Mouse (Mus musculus) c-Kit-positive CD71-positive TER-119-negative erythroid progenitor cells, embryonic 14.5 days (primary cell): ENCODE data around the gene Tsc1.

ENCODE experiments used
- DNase-seq: peaks from one replicate; pipeline ENCODE4 v3.0.0-alpha.2; 2013; ENCODE audit warnings: low read depth

The Tsc1 gene

DNA sequence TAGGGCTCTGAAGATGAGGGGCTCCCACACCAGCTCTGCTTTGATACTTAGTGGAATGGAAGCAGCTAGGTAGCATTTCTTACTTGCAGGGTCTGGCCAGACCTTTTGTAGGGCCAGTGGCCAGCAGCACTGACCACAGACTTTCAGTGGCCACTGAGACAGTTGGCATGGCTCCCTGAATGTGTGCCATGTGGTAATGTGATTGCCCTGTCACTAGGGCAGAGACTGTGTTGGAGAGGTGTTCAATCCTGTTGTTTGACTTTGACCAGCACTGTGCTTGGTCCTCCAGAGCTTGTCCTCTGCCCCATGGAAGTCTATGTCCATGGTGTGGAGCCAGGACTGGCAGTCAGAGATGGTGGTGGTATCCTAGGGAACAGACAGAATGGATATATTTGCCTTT, 9.5 kb downstream of the Tsc1 start:
- no peak for DNase-seq

DNA sequence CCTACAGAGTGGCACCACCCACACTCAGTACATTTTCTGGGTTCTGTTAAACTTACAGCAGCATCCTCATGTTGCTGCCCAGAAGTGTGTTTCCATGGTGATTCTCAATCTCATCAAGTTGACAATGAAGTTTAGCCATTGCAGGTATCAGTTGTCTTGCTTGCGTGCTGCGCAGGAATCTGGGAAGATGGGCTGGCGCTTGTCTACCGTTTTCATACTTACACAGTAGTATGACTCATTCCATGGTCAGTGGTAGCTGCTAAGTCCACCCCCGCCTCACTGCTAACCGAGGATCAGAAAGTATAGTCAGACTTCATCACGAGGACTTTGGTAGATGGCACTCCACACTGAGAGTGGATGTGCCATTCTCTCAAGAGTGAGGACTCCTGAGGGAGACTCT, 12.3 kb downstream of the Tsc1 start:
- DNase-seq: no peak

DNA sequence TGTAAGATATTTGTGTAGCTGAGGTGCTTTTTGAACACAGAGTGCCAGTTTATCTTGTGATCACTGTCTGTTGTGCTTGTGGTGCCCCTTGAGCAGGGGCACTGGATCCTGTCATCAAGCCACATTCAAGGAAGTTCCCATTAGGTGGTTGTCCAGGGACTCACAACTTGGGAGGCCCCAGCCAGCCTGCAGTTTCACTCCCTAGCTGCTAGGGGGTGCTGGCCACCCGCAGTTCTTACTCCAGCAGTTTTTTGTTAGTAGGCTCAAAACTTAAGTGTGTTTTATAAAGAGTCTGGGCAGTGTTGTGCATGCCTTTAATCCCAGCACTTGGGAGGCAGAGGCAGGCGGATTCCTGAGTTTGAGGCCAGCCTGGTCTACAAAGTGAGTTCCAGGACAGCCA, 13.3 kb downstream of the Tsc1 start:
- DNase-seq: no peak

DNA sequence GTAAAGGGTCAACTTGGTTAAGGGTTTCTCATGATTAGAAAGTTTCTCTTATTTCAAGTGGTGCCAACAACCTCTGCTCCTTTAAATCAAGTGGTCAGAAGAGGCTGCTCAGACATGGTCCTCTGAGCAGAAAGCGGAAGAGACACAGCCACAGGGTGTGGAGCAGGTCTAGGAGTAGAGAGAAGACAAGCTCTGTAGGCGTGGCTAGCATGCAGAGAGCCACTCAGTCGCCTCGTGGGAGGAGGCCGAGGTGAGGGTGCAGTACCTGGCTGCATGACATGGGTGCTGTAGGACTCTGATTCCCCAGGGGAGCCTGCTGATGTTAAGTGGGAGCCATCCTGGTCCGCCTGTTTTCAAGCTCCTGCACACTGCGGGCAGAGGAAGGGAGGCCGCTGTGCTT, 15.2 kb downstream of the Tsc1 start:
- no peak for DNase-seq

DNA sequence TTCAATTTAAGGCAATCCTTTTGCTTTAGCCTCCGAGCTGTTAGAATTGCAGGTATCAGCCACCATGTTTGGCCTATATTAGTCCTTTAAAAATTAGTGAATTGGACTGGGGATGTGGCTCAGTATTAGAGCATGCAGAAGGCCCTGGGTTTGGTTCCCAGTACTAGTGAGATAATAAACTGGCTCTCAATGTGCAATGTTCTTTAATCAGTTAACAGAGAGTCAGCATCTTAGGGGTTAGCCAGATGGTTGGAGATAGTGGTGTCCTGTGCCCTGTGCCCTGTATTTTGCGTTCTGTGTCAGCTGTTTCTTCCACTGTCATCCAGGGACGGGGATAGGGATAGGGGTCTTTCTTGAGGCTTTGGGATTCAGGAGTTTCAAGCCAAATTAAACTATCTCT, 21.9 kb downstream of the Tsc1 start:
- no peak for DNase-seq

DNA sequence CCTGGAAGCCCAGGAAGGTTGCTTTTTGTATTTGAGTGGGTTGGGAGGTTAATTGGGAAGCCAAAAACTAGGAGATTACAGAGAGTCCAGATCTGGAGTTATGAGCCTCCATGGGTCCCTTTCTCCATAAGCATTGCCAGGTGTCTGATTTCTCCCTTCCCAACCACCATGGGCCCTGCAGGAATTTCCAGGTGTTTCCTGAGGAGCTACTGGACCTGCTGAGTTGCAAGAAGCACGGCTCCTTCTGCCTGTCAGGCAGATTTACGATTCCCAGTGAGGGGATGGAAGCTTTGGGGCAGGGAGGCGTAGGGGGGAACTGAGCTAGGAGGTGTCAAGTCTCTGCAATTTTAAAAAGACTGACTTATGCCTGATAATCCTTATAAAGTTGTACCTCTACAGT, 24.8 kb downstream of the Tsc1 start:
- DNase-seq: no peak

DNA sequence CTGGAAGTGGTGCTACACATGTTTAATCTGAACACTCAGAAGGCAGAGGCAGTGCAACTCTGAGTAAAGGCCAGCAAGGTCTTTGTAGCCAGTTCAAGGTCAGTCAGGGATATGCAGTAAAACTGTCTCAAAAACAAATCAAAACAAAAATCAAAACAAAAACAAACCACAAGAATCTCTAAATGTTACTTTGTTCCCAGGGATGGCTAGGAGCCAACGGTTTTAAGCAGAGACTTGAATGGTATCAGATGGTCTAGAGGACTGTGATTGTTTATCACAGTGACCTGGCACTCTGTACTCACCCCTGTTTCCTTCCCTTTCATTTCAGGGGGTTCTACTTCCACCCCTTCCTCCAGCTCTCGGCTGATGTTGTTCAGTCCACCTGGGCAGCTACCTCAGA, 30.4 kb downstream of the Tsc1 start:
- no peak for DNase-seq

DNA sequence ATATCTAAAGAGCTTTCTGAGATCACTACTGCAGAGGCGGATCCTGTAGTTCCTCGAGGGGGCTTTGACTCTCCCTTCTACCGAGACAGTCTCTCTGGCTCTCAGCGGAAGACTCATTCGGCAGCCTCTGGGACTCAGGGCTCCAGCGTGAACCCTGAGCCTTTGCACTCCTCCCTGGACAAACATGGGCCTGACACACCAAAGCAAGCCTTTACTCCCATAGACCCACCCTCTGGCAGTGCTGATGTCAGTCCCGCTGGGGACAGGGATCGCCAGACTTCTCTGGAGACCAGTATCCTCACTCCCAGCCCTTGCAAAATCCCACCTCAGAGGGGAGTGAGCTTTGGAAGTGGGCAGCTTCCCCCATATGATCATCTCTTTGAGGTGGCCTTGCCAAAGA, 35.0 kb downstream of the Tsc1 start:
- no peak for DNase-seq

DNA sequence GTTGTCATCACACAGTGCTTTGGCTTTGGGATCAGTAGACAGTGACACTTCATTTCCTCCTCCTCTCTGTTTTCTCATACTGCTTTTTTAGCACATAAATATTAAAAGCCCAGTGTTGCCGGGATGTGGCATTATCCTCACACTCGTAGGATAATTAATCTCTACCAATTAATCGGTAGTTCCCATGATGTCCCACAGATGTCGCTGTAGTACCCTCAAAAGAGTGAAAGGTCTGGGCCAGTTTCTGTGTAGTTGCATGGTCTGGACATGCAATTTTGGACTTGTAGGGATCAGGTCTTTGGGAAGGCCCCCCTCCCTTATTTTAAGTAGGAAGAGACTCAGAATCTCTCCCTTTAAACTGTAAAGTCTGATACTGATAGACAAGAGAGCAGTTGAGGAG, 39.7 kb downstream of the Tsc1 start:
- DNase-seq: no peak

DNA sequence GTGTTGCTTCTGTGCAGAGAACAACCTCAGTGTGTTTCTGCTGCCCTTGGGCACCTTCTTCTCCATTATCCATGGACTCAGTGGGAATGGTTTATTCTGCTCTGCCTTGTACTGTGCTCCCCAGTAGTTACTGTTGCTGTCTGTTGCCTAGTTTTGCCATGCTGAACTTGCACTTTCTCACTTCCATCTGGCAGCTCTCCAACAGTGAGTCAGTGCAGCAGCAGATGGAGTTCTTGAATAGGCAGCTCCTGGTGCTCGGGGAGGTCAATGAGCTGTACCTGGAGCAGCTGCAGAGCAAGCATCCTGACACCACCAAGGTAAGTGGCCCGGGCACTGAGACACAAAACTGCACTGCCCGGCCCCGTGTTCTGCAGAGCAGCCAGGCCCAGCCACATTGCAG, 40.7 kb downstream of the Tsc1 start:
- no peak for DNase-seq

DNA sequence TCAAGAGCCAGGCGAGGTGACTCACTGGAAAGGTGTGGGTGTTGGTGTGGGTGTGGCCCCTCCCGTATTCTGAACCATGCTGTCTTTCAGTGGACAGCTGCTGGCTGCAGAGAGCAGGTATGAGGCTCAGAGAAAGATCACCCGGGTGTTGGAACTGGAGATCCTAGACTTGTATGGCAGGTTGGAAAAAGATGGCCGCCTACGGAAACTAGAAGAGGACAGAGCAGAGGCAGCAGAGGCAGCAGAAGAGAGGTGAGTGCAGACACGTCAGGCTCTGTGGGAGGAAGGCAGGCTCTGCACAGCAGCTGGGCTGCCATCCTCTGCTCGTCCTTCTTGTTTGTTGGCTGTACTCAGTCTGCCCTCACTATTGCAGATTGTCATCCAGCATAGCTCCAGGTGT, 44.9 kb downstream of the Tsc1 start:
- no peak for DNase-seq

DNA sequence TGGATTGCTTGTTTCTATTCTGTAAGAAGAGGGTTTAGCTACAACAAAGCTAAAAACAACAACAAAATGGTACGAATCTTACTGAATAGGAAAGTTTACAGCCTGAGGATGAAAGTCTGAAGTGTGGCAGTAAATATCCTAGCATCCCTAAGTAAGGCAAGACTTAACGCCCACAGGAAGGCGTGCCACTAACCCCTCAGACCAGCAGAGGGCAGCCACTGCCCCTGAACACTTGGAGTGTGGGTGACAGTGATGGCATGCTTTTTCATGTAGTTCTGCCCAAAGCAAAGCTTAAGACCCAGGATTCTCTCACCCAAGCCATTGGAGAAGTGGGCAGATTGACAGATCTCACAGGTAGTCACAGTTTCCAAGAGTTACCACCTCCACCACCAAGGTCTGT, 47.4 kb downstream of the Tsc1 start:
- DNase-seq: peak; percentile 40

DNA sequence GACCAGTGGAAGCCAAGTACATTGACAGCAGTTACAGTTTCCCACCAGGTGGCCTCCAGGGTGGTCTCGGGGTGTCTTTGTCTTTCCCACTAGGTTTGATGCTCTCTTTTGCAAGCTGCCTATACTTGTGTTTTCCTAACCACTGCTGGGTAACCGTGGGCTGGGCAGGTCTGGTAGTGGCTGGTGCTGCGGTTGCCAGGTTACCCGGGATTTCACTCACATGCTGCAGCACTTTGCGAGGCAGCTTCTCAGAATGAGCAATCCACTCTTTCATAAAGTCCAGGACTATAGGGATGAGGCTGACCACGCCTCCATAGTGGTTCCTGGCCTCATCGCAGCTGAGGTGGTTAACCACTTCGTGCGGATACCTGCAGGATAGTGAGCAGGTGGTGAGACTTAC, 51.7 kb downstream of the Tsc1 start:
- no peak for DNase-seq

DNA sequence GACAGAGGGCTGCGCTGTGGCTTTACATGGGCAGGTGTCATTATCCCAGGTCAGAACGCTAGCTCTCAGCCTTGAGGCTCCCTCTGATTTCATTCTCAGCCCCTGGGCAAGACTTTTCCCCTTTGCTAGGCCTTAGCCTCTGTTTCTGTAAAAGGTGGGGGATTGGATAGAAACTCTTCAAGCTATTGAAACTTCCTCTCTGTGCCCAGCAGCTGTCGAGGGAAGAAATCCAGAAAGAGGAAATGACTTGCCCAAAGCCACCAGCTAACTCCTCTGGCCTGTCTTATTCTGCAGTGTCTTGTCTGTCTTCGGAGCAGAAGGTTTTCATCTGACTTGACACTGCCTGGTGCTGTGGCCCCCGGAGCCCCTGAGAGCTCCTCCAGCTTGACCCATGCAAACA, 57.5 kb downstream of the Tsc1 start:
- DNase-seq: no peak

DNA sequence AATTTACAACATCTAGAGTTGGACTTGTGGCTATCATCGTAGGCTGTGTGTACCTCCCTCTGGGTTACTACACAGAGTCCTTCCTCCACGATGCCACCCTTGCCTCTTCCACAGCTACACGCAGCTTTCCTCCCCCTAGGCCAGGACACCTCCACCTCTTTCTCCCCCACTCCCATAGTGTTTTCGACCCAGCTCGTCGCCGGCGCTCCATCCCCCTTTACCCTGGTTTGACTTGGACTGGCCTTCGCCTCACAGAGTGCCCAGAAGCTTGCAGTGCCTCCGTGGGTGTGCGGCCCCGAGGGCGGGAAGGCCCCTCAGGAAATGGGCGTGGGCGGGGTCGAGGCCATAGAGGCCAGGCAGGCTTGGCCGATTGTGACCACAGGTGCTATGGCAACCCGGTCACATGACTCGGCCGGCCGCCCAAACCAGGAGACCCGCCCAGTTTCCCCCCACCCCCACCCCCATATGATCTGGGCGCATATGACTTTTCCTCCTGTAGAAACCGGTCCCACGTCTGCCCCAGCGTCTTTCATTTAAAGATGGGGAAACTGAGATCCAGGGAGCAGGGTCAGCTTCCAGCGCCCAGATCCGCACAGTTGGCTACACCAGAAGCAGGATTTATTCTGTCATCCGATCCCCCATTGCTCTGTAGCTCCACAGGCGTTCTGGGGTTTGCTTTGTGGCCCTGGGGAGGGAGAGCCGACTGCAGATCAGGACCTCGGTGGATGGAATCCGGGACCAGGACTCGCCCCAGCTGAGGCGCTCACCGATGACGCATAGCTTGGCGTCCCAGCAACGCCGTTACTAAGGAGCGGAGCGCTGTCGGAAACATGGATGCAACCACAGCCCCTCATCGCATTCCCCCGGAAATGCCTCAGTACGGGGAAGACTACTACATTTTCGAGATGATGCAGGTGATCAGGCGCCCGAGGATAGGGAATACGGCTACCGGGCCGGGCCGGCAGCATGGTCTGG, 58.6 kb downstream of the Tsc1 start, which contains the start of the genes Spaca9 and Ak8:
Spaca9 (minus strand) TSS at position 367 of the 975 bp plus-strand sequence.
Ak8 (plus strand) TSS at position 804 of the 975 bp plus-strand sequence.
- DNase-seq: peak; percentile 44

DNA sequence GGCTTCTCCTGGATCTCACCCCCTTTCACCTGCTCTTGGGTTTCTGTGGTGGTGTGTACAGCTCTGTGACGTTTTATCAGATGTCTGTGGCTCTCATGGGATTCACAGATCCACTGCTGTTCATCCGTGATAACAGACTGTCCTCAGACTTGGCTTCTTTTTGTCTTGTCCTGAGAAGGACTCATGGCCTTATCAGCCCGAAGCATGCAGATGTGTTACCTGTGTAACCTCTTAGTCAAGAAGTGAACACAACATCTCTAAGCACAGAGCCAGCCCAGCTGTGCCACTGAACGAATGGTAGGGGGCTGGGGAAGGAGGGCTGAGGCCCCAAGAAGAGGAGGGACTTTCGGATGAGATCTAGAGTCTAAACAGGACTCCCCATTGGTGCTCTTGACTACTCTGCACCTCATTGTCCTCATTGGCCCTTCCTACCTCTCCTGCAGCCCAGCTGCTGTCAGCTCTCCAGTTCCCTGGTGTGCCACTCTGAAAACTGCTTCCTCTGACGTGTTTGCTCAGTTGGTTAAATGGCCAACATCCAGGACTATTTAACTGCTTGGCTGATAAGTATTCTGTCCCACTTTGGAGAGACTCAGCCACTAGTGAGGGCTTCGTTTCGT, 60.7 kb downstream of the Tsc1 start:
- peak; percentile 73 for DNase-seq

DNA sequence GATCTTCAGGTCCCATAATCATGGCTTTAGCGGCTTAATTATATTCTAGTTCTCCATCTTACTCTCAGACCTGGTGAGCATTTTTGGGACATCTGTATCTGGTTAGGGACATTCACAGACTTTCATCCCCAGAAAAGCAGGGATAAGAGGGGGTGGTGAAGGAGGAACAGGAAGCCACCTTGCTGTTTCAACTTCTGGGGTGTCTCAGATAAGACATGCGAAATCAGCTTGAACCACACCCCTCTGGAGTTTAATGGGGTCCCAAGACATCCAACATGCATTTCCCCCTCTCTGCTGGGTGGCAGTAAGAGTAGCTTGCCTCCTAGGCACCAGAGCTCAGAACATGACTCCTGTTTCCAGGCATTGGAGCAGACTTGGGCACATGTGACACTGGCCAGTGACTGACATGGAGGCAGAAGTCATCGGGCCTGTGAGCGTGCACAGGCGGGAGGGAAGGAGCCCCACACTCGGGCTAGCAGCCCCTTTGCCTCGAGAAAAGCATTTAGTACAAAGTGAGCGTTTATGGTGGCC, 65.1 kb downstream of the Tsc1 start:
- no peak for DNase-seq

DNA sequence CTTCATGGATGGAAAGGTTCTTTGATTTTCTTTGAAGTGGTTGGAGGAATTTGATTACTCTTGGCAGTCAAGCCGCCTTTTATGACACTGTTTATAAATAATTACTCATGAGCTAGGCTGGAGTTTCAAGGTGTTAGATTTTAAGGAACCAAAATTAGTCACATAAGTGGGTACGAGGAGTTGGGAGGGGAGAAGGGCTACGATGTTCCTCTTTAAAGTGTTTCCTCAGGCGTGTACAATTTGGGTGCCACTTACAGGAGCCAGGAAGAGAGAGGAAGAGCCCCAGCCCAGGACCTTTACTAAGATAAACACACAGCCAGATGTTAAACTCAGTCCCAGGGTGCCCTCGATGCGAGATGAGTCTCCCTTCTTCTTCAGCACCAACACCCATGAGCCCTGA, 65.8 kb downstream of the Tsc1 start:
- no peak for DNase-seq

DNA sequence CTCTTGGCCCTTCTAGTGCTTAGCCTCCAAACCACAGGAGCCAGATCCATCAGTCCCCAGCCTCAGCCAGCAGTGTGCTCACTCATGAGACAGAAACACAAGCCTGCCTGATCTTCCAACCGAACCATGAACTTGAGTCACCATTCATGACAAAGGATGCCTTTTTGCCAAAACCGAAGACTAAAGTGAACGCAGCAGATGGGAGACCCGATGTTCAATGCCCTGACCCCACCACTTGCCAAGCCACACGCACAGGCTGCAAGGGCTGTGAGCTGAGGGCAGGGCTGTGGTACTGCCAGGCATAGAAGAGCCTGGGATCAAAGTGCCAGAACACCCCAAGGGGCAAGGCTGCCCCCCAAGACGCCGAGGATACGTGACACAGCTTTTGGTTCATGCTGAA, 72.0 kb downstream of the Tsc1 start:
- no peak for DNase-seq

DNA sequence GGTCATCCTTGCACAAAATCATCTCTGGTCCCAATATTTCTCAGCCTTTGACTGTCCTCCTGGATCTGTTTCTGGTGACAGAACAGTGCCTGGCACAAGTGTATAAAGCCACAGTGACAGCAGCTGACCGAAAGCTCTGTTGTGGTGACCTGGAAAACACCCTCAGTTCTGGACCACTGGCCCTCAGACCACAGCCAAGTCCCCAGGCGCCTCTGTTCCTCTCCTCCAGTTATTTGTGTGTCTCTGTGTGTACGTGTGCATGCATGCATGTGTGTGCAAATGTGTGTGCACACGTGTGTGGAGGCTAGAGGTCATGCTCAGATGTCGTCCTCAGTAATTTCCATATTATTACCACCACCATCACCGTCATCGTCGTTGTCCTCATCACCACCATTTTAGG, 81.4 kb downstream of the Tsc1 start:
- no peak for DNase-seq

DNA sequence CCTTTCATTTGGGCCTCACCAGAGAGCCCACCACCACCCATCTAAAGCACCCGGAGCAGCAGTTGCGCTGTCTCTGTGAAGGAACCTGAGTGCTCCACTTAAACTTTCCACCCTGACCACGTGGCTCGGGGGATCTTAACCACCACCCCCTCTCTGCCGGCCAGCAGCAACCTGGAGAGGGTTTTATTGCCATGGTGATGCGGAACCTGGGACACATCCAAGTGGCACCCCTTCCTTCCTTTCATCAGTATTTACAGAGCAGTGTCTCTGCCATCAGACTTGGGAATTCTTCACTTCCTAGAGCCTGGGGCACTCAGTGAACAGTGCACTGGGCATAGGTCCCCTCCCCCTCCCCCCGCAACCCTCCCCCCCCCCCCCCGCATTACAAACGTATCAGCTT, 82.9 kb downstream of the Tsc1 start:
- DNase-seq: no peak

DNA sequence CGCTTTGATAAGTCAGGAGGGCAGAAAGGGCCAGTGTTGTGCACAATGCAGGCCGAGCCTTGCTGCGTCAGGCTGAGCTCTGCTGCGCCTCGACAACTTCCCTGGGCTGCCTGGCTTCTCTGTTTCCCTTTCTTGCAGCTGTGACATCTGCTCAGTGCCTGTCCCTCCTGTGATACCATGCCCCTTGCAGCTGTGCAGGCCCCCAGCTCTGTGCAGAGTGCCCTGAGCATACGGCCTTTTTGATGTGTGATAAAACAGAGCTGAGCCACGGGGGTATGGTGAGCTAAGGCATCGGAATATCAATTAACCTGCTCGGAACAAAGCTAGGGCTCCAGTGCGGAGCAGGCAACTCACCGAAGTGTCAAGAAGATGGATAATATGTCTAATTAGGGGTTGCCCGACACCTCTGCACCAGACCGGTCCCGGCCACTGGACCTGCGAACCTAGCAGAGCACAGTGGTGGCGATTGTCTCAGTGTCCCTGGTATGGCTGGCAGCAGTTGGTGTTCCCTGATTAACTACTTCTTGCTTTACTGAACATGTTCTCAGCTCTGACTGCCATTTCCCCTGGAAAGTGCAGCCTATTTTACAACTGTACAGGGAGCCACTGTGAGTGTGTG, 86.9 kb downstream of the Tsc1 start:
- no peak for DNase-seq

DNA sequence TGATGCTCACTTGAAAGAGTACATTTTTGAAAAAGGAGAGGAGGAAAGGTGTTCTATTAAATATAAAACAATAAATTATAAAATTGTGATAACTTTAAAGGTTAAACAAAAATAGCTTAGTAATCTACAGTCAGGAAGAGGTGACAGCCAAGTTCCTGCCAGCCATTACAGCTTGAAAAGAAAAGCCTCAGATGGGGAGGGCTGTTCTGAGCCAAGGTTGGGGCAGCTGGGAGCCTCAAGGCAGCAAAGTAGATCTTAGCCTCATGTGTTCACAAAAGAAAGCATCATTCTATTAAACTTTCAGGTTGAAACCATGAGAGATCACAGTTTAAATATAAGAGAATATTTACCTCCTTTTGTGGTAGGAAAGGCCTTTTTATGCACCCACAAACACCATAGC, 89.6 kb downstream of the Tsc1 start:
- DNase-seq: no peak
